Mouse (Mus musculus) E14TG2a.4 (cell line): ENCODE measurements around the gene Mad1l1.

Experiments used
- CTCF ChIP-seq: conservative IDR thresholded peaks from 2 replicates; pipeline ENCODE4 v1.5.1; 2014; ENCODE audit warnings: low read length
- POU5F1 ChIP-seq: IDR thresholded peaks from 2 replicates; pipeline ENCODE4 v1.6.1; 2014; ENCODE audit warnings: low read length, borderline replicate concordance

- TF ChIP-seq CTCF, result no peak
- TF ChIP-seq POU5F1, result no peak
Observed at GRCm38 (mm10) chr5:140118921-140119320, 202.4 kb downstream of the Mad1l1 start.
